Mouse (Mus musculus) cerebellum, adult 2 months (tissue): ENCODE data around the gene Nefh.
A peak's percentile ranks its signal among the peaks of the same experiment; 100 is the strongest.

ENCODE experiments used
- CTCF ChIP-seq: fragments of 200-500 bp; IDR thresholded peaks from 2 replicates; pipeline ENCODE4 v1.5.1; 2011; ENCODE audit warnings: low read depth, mild to moderate bottlenecking, control low read depth, low read length, moderate library complexity, borderline replicate concordance; ENCODE audit not compliant: insufficient read depth
- POLR2A ChIP-seq: fragments of 200-500 bp; IDR thresholded peaks from 2 replicates; pipeline ENCODE4 v1.6.1; 2011; ENCODE audit warnings: low read length, control low read depth, borderline replicate concordance; ENCODE audit not compliant: insufficient read depth

GRCm38 (mm10) chr11:4972967-4973870, 25.4 kb upstream of the Nefh start:
- TF ChIP-seq CTCF (peak; percentile 77), POLR2A (no peak)
